Mouse (Mus musculus) hindbrain, postnatal 0 days (tissue): ENCODE data around the gene Ear6. TPM values are rescaled to one million over a fixed set of nuclear protein-coding genes. Genes with fewer than 3 reads are reported as not detected.
"Not testable (repeated sequence)": the region's sequence is repeated elsewhere in the genome, so short reads cannot be mapped to it uniquely, and the experiment has no call there.

ENCODE experiments used
- ATAC-seq: fragments of 200-750 bp; cut with Nextera tagmentation; 2 replicates; pipeline ENCODE4 v1.8.0; 2017; ENCODE audit warnings: mild to moderate bottlenecking, moderate TSS enrichment, moderate library complexity
- DNase-seq: peaks from one replicate; pipeline ENCODE4 v3.0.0-alpha.2; 2015; ENCODE audit warnings: low spot score
- H3K27ac ChIP-seq: fragments of 300-500 bp; sonication (generic); 2 replicates; pipeline ENCODE4 v1.5.1; 2014; ENCODE audit warnings: mild to moderate bottlenecking
- H3K27me3 ChIP-seq: fragments of 300-500 bp; sonication (generic); 2 replicates; pipeline ENCODE4 v1.6.1; 2014; ENCODE audit warnings: low read length, mixed read lengths; ENCODE audit not compliant: insufficient read depth
- H3K36me3 ChIP-seq: fragments of 300-500 bp; sonication (generic); 2 replicates; pipeline ENCODE4 v1.6.1; 2014; ENCODE audit warnings: low read length, mixed read lengths; ENCODE audit not compliant: insufficient read depth
- H3K4me1 ChIP-seq: fragments of 300-500 bp; sonication (generic); 2 replicates; pipeline ENCODE4 v1.6.1; 2014; ENCODE audit warnings: antibody characterized with exemption, low read length, mixed read lengths; ENCODE audit not compliant: insufficient read depth
- H3K4me2 ChIP-seq: fragments of 300-500 bp; sonication (generic); 2 replicates; pipeline ENCODE4 v1.6.1; 2014; ENCODE audit warnings: low read depth, mild to moderate bottlenecking, low read length, moderate library complexity, mixed read lengths
- H3K4me3 ChIP-seq: fragments of 300-500 bp; sonication (generic); 2 replicates; pipeline ENCODE4 v1.5.1; 2014; ENCODE audit warnings: low read length
- H3K9ac ChIP-seq: fragments of 300-500 bp; sonication (generic); replicated peaks from 2 replicates; pipeline ENCODE4 v1.6.1; 2014; ENCODE audit warnings: mild to moderate bottlenecking, low read length, moderate library complexity, mixed read lengths
- H3K9me3 ChIP-seq: fragments of 300-500 bp; sonication (generic); 2 replicates; pipeline ENCODE4 v1.6.1; 2016; ENCODE audit warnings: low read length, mixed read lengths
- CTCF ChIP-seq: IDR thresholded peaks from 2 replicates; pipeline ENCODE4 v1.5.1; 2016; ENCODE audit warnings: antibody characterized with exemption, control low read depth, low read depth
- WGBS: fragments of 180-500 bp; shearing (Covaris S2); extraction: QIAGEN DNeasy Blood & Tissue Kit; methylation state at CpG from one replicate; pipeline ENCODE4 v1.1.7; 2014; 5-methylcytosine and 5-hydroxymethylcytosine counted together
- polyA plus RNA-seq: library from polyadenylated mRNA; unstranded; fragments of >200 nt; fragmentation: Nextera tagmentation; extraction: Ambion mirVana; gene quantifications from 2 replicates; pipeline ENCODE4 v1.2.1, GENCODE M21; 2015
- total RNA-seq: library from RNA; depleted of rRNA; stranded (reverse); fragments of >200 nt; gene quantifications from 2 replicates; pipeline ENCODE4 v1.2.3, GENCODE M21; 2014; rRNA removed

Ear6 gene
- total RNA-seq (not detected in 2 replicates), polyA plus RNA-seq (not detected in 2 replicates)

- Histone ChIP-seq H3K9me3 (no peaks in the 10 kb centered on the region), H3K4me2 (no peak within 1 kb of the TSS), H3K27me3 (no peaks in the 10 kb centered on the region), H3K4me1 (no peaks in the 10 kb centered on the region), H3K9ac (no peak within 1 kb of the TSS), H3K27ac (no peak within 1 kb of the TSS), H3K4me3 (no peak within 1 kb of the TSS), H3K36me3 (no peaks in the 10 kb centered on the region)
- DNase-seq, result no peak
- ATAC-seq, result no peak
- no peak for TF ChIP-seq CTCF
These were observed at the start of gene Ear6 for GRCm38 (mm10) chr14:51853399-51853798. TSS of gene Ear6 (plus strand) at chr14:51853699.

- Histone ChIP-seq H3K27me3 (no peaks in the 10 kb centered on the region), H3K4me1 (no peaks in the 10 kb centered on the region), H3K36me3 (no peaks in the 10 kb centered on the region), H3K4me2 (no peak overlapping the region), H3K27ac (no peak overlapping the region), H3K9ac (no peak overlapping the region), H3K4me3 (no peak overlapping the region), H3K9me3 (no peaks in the 10 kb centered on the region)
- DNase-seq (no peak), ATAC-seq (no peak)
- 77% methylated on average over 1 of the region's 1 CpGs for WGBS
- TF ChIP-seq CTCF, result no peak
These were observed 26.9 kb upstream of the Ear6 start for GRCm38 (mm10) chr14:51826625-51827024.

- WGBS, result 34% methylated on average over 5 of the region's 5 CpGs
- not testable (repeated sequence) for H3K27me3 ChIP-seq, H3K4me3 ChIP-seq, H3K9ac ChIP-seq, H3K27ac ChIP-seq, H3K36me3 ChIP-seq, H3K9me3 ChIP-seq, H3K4me2 ChIP-seq, H3K4me1 ChIP-seq
- TF ChIP-seq CTCF, result peak; percentile 73
- ATAC-seq, result peak; percentile 64; the same call in 1 of the 2 replicates
- peak; percentile 5 for DNase-seq
These were observed 25.7 kb upstream of the Ear6 start for GRCm38 (mm10) chr14:51827842-51828241.

- Histone ChIP-seq H3K9me3 (no peaks in the 10 kb centered on the region), H3K27ac (no peak overlapping the region), H3K4me3 (no peak overlapping the region), H3K4me2 (no peak overlapping the region), H3K9ac (no peak overlapping the region), H3K27me3 (no peaks in the 10 kb centered on the region), H3K36me3 (no peaks in the 10 kb centered on the region), H3K4me1 (no peaks in the 10 kb centered on the region)
- WGBS, result 82% methylated on average over 6 of the region's 6 CpGs
- no peak for ATAC-seq
- TF ChIP-seq CTCF, result no peak
- DNase-seq, result no peak
These were observed 24.3 kb upstream of the Ear6 start for GRCm38 (mm10) chr14:51829188-51829587.

- not testable (repeated sequence) for H3K9ac ChIP-seq, H3K4me1 ChIP-seq, H3K4me3 ChIP-seq, H3K9me3 ChIP-seq, ATAC-seq, DNase-seq, H3K4me2 ChIP-seq, H3K27me3 ChIP-seq, H3K36me3 ChIP-seq, H3K27ac ChIP-seq
- TF ChIP-seq CTCF, result peak; percentile 53
- WGBS, result 26% methylated on average over 2 of the region's 2 CpGs
These were observed 15.0 kb upstream of the Ear6 start for GRCm38 (mm10) chr14:51838480-51838879.

GRCm38 (mm10) chr14:51842250-51842649, 11.2 kb upstream of the Ear6 start:
- no peak for ATAC-seq
- TF ChIP-seq CTCF, result no peak
- Histone ChIP-seq H3K4me2 (no peak overlapping the region), H3K4me3 (no peak overlapping the region), H3K27ac (no peak overlapping the region), H3K27me3 (no peaks in the 10 kb centered on the region), H3K9me3 (no peaks in the 10 kb centered on the region), H3K4me1 (no peaks in the 10 kb centered on the region), H3K36me3 (no peaks in the 10 kb centered on the region), H3K9ac (no peak overlapping the region)
- WGBS, result 72% methylated on average over 1 of the region's 1 CpGs
- DNase-seq, result no peak

- no peak overlapping the region for H3K9ac ChIP-seq
- WGBS, result 90% methylated on average over 2 of the region's 2 CpGs
- no peak overlapping the region for H3K4me3 ChIP-seq
- no peaks in the 10 kb centered on the region for H3K4me1 ChIP-seq
- no peaks in the 10 kb centered on the region for H3K27me3 ChIP-seq
- no peak for ATAC-seq
- H3K9me3 ChIP-seq, result no peaks in the 10 kb centered on the region
- no peak for DNase-seq
- no peak for TF ChIP-seq CTCF
- no peaks in the 10 kb centered on the region for H3K36me3 ChIP-seq
- H3K27ac ChIP-seq, result no peak overlapping the region
- H3K4me2 ChIP-seq, result no peak overlapping the region
These were observed 10.7 kb upstream of the Ear6 start for GRCm38 (mm10) chr14:51842781-51843180.
